Comparison of ENCODE assay signal across 13 mouse cellular contexts in genomic region chr17:28424373-28424772, GRCm38 (mm10). TPM values are rescaled to one million over a fixed set of nuclear protein-coding genes. Genes with fewer than 3 reads are reported as not detected.
DNase-seq lines count a peak whose midpoint lies in the region; ATAC-seq lines count a peak whose summit lies in the region.
"Had no signal": no experiment of that assay in that cellular context is flagged by ENCODE, and none has a peak within 500 bp of the region (broad histone marks: within the 10 kb centered on the region; RNA-seq: fewer than 3 reads in every experiment).

No protein-coding gene starts in this region.

- no peaks in the 10 kb centered on the region for H3K27me3 ChIP-seq in liver, embryonic 16.5 days (ENCODE audit: control insufficient read depth, insufficient read depth, low read depth, low read length)
- no peaks in the 10 kb centered on the region for H3K27me3 ChIP-seq in liver, embryonic 11.5 days (replicated peaks; ENCODE audit: control insufficient read depth, insufficient read depth, low read length)
- H3K27me3 ChIP-seq in forebrain, embryonic 11.5 days (ENCODE audit: control insufficient read depth, insufficient read depth, low read length) = no peaks in the 10 kb centered on the region
- H3K27me3 ChIP-seq: forebrain, embryonic 15.5 days; hindbrain, embryonic 12.5 days had no signal

- H3K36me3 ChIP-seq in liver, embryonic 16.5 days (ENCODE audit: control insufficient read depth, insufficient read depth) = peaks cover 3% of the 10 kb centered on the region; the same call in 1 of the 2 replicates
- 0 out of 2 replicates have a peak, but pooled peaks cover 2% of the 10 kb centered on the region for H3K36me3 ChIP-seq in liver, embryonic 11.5 days (ENCODE audit: control insufficient read depth, insufficient read depth, low read length)
- H3K36me3 ChIP-seq in forebrain, embryonic 11.5 days (ENCODE audit: control insufficient read depth, insufficient read depth, low read length) = no peaks in the 10 kb centered on the region

- 73% methylated on average over 6 of the region's 6 CpGs for WGBS in liver, embryonic 16.5 days (ENCODE audit: insufficient replicate concordance)
- 92% methylated on average over 6 of the region's 6 CpGs for WGBS in liver, embryonic 11.5 days
- 95% methylated on average over 6 of the region's 6 CpGs for WGBS in forebrain, embryonic 11.5 days

- peak; percentile 90 for DNase-seq in gastrocnemius, adult 18-20 months (ENCODE audit: low spot score)
- DNase-seq in gastrocnemius, postnatal 4 days (ENCODE audit: low spot score in 2 of 2) = no peak
- DNase-seq in liver, embryonic 11.5 days (ENCODE audit: low spot score) = no peak
- DNase-seq in heart, postnatal 14 days = peak; percentile 54 to 60
- peak; percentile 86 for DNase-seq in lung, postnatal 36 days
- DNase-seq in spleen, postnatal 10 days (ENCODE audit: low spot score in 2 of 2) = no peak
- no peak for DNase-seq in forebrain, embryonic 11.5 days (ENCODE audit: low spot score)
- DNase-seq: retina, postnatal 1 day had no signal

- H3K4me2 ChIP-seq in liver, embryonic 16.5 days (ENCODE audit: low read depth, low read length) = no peak overlapping the region
- H3K4me2 ChIP-seq in liver, embryonic 11.5 days = no peak overlapping the region
- no peak overlapping the region for H3K4me2 ChIP-seq in forebrain, embryonic 11.5 days (ENCODE audit: low read depth, low read length, severe bottlenecking)
- H3K4me2 ChIP-seq: forebrain, embryonic 15.5 days; hindbrain, embryonic 12.5 days had no signal

- H3K27ac ChIP-seq in liver, embryonic 16.5 days (ENCODE audit: low read length) = no peak overlapping the region
- no peak overlapping the region for H3K27ac ChIP-seq in liver, embryonic 11.5 days (ENCODE audit: low read depth, low read length)
- no peak overlapping the region for H3K27ac ChIP-seq in forebrain, embryonic 11.5 days (ENCODE audit: low read depth, low read length)
- H3K27ac ChIP-seq: forebrain, embryonic 15.5 days; hindbrain, embryonic 12.5 days; liver, embryonic 14.5 days had no signal

- peak; percentile 56; the same call in 1 of the 2 replicates for ATAC-seq in liver, embryonic 16.5 days (ENCODE audit: low read depth)
- no peak for ATAC-seq in liver, embryonic 11.5 days (replicated peaks; ENCODE audit: low FRiP score)
- no peak for ATAC-seq in forebrain, embryonic 11.5 days (replicated peaks; ENCODE audit: low FRiP score)
- ATAC-seq: forebrain, embryonic 15.5 days had no signal

- intact Hi-C loops in heart, postnatal 14 days (cut with DNase I) = no loop called here

- H3K9ac ChIP-seq in liver, embryonic 16.5 days (ENCODE audit: low read depth, low read length) = no peak overlapping the region
- H3K9ac ChIP-seq in liver, embryonic 11.5 days (ENCODE audit: low read depth, low read length) = no peak overlapping the region
- no peak overlapping the region for H3K9ac ChIP-seq in forebrain, embryonic 11.5 days (ENCODE audit: low read length)
- H3K9ac ChIP-seq: forebrain, embryonic 15.5 days; hindbrain, embryonic 12.5 days; liver, embryonic 14.5 days had no signal

- no peak overlapping the region for H3K4me3 ChIP-seq in liver, embryonic 16.5 days (ENCODE audit: low read depth, low read length)
- H3K4me3 ChIP-seq in liver, embryonic 11.5 days (ENCODE audit: low read depth, low read length) = no peak overlapping the region
- H3K4me3 ChIP-seq in forebrain, embryonic 11.5 days (ENCODE audit: low read depth, low read length) = no peak overlapping the region
- H3K4me3 ChIP-seq: forebrain, embryonic 15.5 days; hindbrain, embryonic 12.5 days had no signal

- no peaks in the 10 kb centered on the region for H3K9me3 ChIP-seq in liver, embryonic 16.5 days (replicated peaks; ENCODE audit: control insufficient read depth, low read length)
- no peaks in the 10 kb centered on the region for H3K9me3 ChIP-seq in liver, embryonic 11.5 days (ENCODE audit: control insufficient read depth, low read length)
- H3K9me3 ChIP-seq in forebrain, embryonic 11.5 days (ENCODE audit: control insufficient read depth, low read length) = no peaks in the 10 kb centered on the region
- H3K9me3 ChIP-seq: forebrain, embryonic 15.5 days; hindbrain, embryonic 12.5 days had no signal

- peaks cover 2% of the 10 kb centered on the region; the same call in 1 of the 2 replicates for H3K4me1 ChIP-seq in liver, embryonic 16.5 days (ENCODE audit: control insufficient read depth, low read depth, low read length)
- H3K4me1 ChIP-seq in liver, embryonic 11.5 days (replicated peaks; ENCODE audit: control insufficient read depth, insufficient read depth, low read length) = no peaks in the 10 kb centered on the region
- H3K4me1 ChIP-seq in forebrain, embryonic 11.5 days (replicated peaks; ENCODE audit: control insufficient read depth, insufficient read depth, low read length) = no peaks in the 10 kb centered on the region
- H3K4me1 ChIP-seq: forebrain, embryonic 15.5 days had no signal

RNA-seq across cellular contexts. Expression of gene Tulp1, which starts 59.4 kb away (rescaled TPM):
- total RNA-seq in gastrocnemius, adult 18-20 months (2021) = not detected
- under 1 TPM; 0.47 to 0.57 TPM for total RNA-seq in gastrocnemius, postnatal 4 days (2021)
- 0.46 TPM in 1 of 2 replicates, not detected in the other for polyA plus RNA-seq in liver, embryonic 16.5 days (2015; fragmentation: Nextera tagmentation; extraction: Ambion mirVana)
- 2.8 and 3.3 TPM in 2 replicates for polyA plus RNA-seq in liver, embryonic 11.5 days (2014; fragmentation: Nextera tagmentation; extraction: Ambion mirVana)
- total RNA-seq in heart, postnatal 14 days (2021) = under 1 TPM; 0.41 TPM
- 2.6 and 4.2 TPM in 2 replicates for polyA plus RNA-seq in forebrain, embryonic 11.5 days (2014; fragmentation: Nextera tagmentation; extraction: Ambion mirVana)
- total RNA-seq: layer of hippocampus, postnatal 25 days had no signal

Comparison
In these comparisons a context has a peak if more than half of its experiments do, and no peak if none do; other contexts are left out.
1. DNase-seq: peak in gastrocnemius, adult 18-20 months (single experiment), heart, postnatal 14 days (2 of 2) and lung, postnatal 36 days (single experiment); none in gastrocnemius, postnatal 4 days (0 of 2), liver, embryonic 11.5 days (single experiment), spleen, postnatal 10 days (0 of 2) and forebrain, embryonic 11.5 days (single experiment).